Mouse (Mus musculus): ENCODE measurements at regions not wholly inside any gene's neighbourhood (a gene's known extent, or its start where the extent isn't known, plus 50 kb on each side); places are given as distances from the start of the nearest gene placed in this dataset.
A peak's percentile ranks its signal among the peaks of the same experiment; 100 is the strongest.
"Not testable (repeated sequence)": the region's sequence is repeated elsewhere in the genome, so short reads cannot be mapped to it uniquely, and the experiment has no call there.

DNA sequence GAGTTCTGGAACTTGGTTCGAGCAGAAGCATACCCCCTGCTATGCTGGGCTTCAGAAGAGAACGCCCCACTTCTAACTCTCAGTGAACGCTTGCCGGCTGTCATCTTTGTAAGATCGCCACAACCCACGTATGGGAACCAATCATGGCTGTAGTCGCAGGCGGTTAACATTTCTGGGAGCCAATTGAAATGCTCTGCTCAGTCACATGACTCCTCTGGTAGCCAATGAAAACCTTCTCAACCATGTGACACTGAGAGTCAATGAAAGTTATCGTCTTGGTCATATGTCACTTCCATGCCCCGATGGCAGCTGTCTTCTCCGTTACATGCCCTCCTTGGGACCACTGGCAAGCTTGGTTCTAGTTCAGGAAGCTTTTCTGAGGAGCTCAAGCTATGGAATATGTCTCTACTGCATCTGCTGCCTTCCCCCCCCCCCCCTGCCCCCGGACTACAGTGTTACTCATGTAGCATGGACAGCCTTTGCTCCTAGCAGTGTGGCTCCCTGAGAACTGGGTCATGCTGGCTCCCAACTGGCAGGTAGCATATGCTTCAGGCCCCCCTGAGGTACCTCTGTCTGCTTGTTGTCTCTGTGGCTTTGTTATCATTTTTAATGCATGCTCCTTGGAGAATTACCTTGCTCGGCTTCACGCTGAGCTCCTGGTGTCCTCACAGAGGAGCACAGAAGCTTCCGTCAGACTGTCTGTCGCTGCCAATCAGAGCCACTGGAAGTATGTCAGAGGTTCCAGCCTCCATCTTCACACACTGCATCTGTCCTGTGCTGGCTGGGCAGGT lies 122.3 kb upstream of the Ajap1 start:
- no peak for DNase-seq (ENCODE audit: extremely low spot score in 1 of 2, low spot score in 1 of 2)

GRCm38 (mm10) chr4:153616058-153616457 lies 133.4 kb upstream of the Ajap1 start:
- DNase-seq (ENCODE audit: extremely low spot score in 1 of 2, low spot score in 1 of 2) = peak in 1 of 2 experiments; percentile 23

DNA sequence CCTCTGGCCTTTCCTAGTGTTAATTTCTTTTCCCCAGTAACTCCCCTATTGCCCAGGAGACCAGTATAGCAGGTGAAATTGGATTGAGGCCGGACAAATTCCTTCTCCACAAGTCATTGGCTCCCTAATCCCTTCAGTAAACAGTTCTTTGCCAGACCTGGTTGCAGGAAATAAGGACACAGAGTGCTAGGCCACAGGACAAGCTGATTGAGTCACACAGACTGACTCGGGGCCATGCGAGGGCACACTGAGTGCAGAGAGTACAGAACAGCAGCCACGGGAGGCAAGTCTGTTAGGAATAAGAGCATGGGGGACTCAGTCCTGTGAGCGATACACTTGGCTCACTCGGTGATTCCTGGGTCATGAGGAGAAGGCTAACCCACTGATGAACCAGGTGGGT lies 134.3 kb upstream of the Ajap1 start:
- DNase-seq (ENCODE audit: extremely low spot score in 1 of 2, low spot score in 1 of 2) = no peak

- no peak for DNase-seq (ENCODE audit: extremely low spot score in 1 of 2, low spot score in 1 of 2)
Measured at GRCm38 (mm10) chr4:153620871-153621270, 138.3 kb upstream of the Ajap1 start.

GRCm38 (mm10) chr4:153631161-153631560 lies 148.6 kb upstream of the Ajap1 start:
- DNase-seq (ENCODE audit: extremely low spot score in 1 of 2, low spot score in 1 of 2) = no peak

DNA sequence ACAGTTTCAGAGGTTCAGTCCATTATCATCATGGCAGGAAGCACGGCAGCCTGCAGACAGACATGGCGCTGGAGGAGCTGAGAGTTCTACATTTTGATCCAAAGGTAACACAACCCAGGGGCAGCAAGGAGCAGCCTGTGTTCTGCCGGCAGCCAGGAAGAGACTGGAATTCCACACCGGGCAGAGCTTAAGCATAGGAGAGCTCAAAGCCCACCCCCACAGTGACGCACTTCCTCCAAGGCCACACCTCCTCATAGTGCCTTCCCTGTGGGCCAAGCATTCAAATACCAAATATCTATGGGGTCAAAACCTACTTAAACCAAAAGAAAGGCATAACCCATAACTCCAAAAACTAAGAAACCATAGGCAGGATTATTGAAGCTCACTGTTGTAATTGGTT lies 149.4 kb upstream of the Ajap1 start:
- no peak for DNase-seq (ENCODE audit: extremely low spot score in 1 of 2, low spot score in 1 of 2)

GRCm38 (mm10) chr4:153632551-153632950 lies 149.9 kb upstream of the Ajap1 start:
- DNase-seq (ENCODE audit: extremely low spot score in 1 of 2, low spot score in 1 of 2) = no peak

GRCm38 (mm10) chr4:153633260-153633659 lies 150.6 kb upstream of the Ajap1 start:
- DNase-seq (ENCODE audit: extremely low spot score in 1 of 2, low spot score in 1 of 2) = peak in 1 of 2 experiments; percentile 46

DNA sequence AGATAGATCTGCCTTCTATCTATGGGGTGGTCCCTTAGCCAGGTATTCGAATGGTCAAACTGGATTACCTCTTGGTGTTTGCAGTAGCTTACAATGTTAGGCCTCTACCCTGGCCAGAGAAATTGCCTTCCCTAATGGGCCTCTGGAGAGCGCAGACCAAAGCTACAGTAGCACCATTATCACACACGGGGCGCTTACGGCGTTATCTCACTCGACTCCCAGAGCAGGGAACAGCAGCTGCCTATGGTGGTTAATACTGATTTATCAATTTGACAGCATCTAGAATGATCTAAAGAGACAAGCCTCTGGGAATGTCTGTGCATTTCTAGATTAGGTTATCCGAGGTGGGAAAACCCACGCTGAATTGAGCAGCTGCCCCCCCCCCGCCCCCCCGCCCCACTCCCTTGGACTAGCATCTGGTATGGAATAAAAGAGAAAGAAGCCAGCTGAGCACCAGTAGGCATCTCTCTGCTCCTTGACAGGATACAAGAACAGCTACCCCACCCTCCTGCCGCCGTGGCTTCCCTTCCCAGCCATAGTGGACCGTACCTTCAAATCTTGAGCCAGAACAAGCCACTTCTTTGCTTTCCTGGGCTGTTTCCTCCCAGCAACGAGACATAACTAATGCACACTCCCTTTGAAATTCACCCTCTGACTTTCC lies 151.7 kb upstream of the Ajap1 start:
- DNase-seq (ENCODE audit: extremely low spot score in 1 of 2, low spot score in 1 of 2) = no peak

DNA sequence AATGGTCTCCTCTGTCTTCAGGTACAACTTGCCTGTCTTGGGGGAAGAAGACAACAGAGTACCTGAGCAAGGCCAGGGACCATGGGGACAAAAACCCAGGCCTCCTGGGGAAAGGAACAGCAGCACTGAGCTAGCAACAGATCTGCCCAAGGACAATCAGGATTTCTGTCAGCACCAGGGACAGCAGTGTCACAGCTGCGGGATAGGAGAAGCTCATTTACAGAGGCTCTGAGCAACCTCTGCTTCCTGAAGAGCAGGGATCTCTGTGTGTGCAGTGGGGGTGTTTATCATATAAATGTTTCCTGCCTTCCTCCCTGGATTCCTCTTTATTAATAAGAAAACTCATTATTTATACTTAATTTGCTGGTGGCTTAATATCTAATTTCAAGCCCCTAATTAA lies 155.4 kb upstream of the Ajap1 start:
- DNase-seq (ENCODE audit: extremely low spot score in 1 of 2, low spot score in 1 of 2) = no peak

DNA sequence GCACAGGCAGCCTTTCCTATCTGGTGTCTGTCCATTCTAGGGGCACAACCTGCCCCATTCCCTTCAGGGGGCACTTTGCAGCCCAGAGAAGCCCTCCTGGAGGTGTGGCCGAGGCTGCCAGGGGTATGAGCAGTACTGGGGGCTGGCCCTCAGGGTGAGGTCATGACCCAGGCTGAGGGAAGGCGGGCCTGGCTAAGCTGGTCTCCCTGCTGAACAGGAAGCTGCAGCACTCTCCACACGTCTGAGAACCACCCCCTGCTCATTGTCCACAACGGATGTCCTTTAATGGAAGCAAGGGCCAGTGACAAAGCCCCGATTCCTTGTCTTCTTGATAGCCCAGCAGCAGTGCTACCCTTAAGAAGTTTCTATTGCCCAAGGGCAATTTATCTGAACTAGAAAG lies 169.2 kb upstream of the Ajap1 start:
- no peak for DNase-seq (ENCODE audit: extremely low spot score in 1 of 2, low spot score in 1 of 2)

GRCm38 (mm10) chr4:153652841-153653240 lies 170.2 kb upstream of the Ajap1 start:
- peak; percentile 37 to 64 for DNase-seq (ENCODE audit: extremely low spot score in 1 of 2, low spot score in 1 of 2)

DNA sequence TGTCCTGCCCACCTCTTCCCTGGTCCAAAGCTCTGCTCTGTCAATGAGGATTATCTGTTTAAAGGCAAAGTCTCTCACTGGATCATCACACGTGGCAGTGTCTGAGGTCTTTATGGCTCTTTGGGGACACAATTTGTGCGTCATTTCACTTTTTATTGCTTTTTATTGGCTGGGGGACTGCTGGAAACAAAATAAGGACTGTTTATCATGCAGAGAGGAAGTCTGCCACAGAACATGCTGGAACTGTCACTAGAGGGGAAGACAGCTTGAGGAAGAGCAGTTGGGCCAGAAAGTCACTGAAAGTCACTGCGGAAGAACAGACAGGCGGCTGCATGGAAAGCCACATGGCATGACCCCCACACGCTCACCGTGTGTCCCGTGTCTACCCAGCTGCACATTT lies 180.1 kb upstream of the Ajap1 start:
- DNase-seq (ENCODE audit: extremely low spot score in 1 of 2, low spot score in 1 of 2) = no peak

GRCm38 (mm10) chr4:153666626-153667236 lies 184.1 kb upstream of the Ajap1 start:
- not testable (repeated sequence) for DNase-seq (ENCODE audit: extremely low spot score in 1 of 2, low spot score in 1 of 2)

DNA sequence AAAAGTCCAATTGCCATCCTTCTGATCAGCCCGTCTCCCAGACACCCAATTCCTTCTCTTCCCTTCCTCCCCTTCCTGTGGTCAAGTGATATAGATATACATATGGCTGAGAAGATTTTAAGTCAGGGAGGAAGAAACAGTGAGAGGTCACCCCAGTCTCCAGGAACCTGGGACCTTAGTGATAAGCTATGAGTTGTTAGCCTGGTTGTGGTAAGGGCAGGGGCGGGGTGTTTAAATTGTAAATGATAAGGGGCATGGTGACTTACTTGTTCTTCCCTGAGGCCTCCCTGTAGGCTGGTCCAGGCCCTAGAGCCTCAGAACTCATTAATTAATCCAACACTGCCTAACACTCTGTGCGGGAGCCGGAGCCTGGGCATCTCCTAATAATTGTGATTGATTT lies 186.5 kb upstream of the Ajap1 start:
- no peak for DNase-seq (ENCODE audit: extremely low spot score in 1 of 2, low spot score in 1 of 2)

DNA sequence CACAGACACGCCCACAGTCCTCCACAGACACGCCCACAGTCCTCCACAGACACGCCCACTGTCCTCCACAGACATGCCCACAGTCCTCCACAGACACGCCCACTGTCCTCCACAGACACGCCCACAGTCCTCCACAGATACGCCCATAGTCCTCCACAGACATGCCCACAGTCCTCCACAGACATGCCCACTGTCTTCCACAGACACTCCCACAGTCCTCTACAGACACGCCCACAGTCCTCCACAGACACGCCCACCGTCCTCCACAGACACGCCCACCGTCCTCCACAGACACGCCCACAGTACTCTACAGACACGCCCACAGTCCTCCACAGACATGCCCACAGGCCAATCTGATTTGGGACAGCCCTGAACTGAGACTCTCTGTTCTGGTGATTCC lies 187.6 kb upstream of the Ajap1 start:
- DNase-seq (ENCODE audit: extremely low spot score in 1 of 2, low spot score in 1 of 2) = no peak

DNA sequence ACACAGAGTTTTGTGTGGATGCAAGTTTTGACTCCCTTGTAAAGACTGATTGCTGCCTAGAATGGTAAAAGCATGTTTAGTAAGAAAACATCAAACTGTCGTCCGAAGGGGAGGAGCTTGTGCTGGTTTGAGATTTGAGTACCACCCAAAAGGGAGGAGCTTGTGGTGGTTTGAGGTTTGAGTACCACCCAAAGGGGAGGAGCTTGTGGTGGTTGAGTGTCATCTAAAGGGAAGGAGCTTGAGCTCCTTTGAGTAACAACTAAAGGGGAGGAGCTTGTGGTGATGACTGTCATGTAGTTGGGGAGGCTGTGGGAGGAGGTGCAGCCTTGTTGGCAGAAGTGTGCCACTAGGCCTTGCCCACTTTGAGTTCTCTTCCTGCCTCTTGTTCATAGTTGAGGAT lies 192.8 kb upstream of the Ajap1 start:
- no peak for DNase-seq (ENCODE audit: extremely low spot score in 1 of 2, low spot score in 1 of 2)

GRCm38 (mm10) chr4:153679151-153679550 lies 196.5 kb upstream of the Ajap1 start:
- DNase-seq (ENCODE audit: extremely low spot score in 1 of 2, low spot score in 1 of 2) = no peak

DNA sequence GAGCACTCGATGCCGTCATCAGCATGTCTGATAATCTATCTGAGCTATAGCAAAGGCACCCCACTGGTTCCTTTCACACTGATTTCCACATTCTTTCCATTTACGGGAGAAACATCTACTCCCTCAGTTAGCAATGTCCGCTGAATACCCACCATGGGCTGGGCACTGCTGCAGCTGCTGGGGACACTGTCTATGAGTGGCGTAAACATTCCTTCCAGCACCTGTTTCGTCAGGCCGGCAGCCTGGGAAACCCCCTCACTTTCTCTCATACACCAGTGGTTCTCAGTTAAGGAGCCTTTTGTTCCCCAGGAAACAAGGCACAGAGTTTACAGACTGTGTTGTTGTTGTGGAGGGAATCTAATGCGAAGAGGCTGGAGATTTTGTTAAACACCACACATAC lies 205.8 kb upstream of the Ajap1 start:
- no peak for DNase-seq (ENCODE audit: extremely low spot score in 1 of 2, low spot score in 1 of 2)

DNA sequence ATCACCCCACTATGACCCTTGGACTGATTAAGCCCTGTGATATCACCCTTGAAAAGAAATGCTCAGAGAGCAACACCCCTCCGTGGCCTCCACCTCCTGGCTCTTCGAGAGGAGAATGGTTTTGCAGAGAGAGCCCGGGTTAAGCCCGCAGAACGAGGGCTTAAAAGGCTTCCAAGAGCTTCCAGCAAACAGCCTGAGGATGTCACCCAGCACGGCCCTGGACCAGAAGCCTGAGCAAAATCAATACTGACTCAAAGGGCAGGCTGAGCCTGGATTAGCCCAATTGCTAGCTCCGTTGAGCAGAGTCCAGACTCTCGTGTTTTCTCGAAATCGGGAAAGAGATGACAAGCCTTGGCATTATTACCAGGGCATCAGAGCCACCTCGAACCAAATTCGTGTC lies 211.3 kb upstream of the Ajap1 start:
- DNase-seq (ENCODE audit: extremely low spot score in 1 of 2, low spot score in 1 of 2) = no peak

- no peak for DNase-seq (ENCODE audit: extremely low spot score in 1 of 2, low spot score in 1 of 2)
Measured at GRCm38 (mm10) chr4:153696426-153697040, 213.9 kb upstream of the Ajap1 start.
